Mouse (Mus musculus): ENCODE data around the gene Ptprm. TPM values are rescaled to one million over a fixed set of nuclear protein-coding genes. Genes with fewer than 3 reads are reported as not detected.

The Ptprm gene
- total RNA-seq, 2 experiments from 2014 or later = 0.22 TPM; not detected in 1

GRCm38 (mm10) chr17:67238866-67239265 is 115.4 kb downstream of the Ptprm start:
- ATAC-seq (ENCODE audit: poor library complexity, severe bottlenecking) = no peak

DNA sequence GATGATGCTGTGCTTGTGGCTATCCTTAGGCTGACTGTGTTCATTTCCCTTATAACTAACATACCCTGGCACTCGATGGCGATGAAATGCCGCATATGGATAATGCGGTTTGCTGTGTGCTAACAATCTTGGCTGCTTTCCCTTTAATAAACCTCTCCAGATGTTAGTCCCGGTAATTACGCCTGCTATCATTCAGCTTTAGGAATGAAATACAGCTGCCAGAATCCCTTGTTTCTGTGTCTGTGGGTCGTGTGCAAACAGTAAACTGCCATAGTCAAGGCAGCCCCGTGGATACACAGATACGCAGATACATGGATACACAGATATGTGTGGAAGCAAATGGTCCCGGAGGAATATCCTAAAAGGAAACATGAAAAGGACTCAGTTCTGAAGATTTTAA is 116.8 kb downstream of the Ptprm start:
- ATAC-seq (ENCODE audit: poor library complexity, severe bottlenecking) = no peak

DNA sequence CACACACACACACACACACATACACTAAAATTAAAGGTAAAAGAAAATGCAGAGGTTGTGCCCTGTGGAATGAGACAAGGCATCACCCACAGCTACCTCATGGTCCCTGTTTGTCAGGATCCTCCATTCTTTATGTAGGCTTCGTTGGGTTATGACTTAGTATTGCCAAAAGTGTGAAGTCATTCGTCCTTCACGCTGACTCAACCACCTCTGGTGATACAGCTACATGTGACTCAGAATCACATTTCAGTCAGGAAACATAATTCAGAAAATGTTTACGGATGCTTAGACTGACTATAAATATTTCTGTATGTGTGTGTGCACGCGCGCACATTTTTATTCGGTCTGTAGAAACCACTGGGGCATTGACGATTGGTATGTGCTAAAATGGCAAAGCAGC is 121.2 kb downstream of the Ptprm start:
- no peak for ATAC-seq (ENCODE audit: poor library complexity, severe bottlenecking)

DNA sequence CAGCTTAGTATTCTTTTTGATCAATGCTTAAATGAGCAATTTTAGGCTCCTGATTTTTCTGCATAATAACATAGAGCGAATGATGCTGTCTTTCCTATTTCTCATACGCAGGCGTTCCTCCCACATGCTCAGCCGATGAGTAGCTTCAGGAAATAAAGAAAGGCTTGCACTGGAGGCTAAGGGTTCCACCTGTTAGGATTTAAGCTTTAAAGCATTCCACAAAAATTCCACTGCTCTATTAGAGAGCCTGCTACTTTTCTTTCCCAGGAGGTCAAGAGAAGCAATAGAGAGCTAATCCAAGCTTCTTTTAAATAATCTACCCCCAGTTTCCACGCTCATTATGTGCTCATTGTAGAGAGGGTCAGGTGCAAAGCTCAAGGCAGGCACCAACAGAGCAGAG is 127.3 kb downstream of the Ptprm start:
- ATAC-seq (ENCODE audit: poor library complexity, severe bottlenecking) = no peak

DNA sequence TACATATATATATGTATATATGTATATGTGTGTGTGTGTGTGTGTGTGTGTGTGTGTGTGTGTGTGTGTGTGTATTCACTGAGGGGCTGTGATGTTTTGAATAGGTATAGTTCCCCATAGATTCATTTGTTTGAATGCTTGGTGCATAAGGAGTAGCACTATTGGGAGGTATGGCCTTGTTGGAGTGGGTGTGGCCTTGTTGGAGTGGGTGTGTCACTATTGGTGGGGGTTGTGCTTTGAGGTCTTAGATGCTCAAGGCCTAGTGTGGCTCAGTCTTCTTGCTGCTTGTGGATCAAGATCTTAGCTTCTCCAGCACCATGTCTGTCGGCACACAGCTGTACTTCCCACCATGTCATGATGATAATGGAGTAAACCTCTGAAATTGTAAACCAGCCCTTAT is 138.9 kb downstream of the Ptprm start:
- ATAC-seq (ENCODE audit: poor library complexity, severe bottlenecking) = no peak

DNA sequence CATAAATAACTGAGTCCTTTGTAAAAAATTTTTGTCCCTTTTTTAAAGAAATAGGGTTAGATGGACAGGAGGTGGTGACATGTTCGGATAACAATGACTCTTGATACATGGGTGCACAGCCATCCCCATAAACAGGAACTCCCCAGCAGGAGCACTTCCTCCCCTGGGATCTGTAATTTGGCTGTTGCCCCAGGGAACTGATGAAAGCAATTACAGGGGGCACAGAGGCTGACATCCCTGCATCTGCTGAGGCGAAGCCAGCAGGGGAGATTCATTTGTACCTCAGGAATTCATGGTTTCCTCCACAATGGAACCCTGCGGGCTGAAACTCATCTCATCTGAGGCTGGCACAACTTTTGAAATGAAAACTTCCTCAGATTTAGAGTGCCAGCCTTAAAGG is 140.5 kb downstream of the Ptprm start:
- ATAC-seq (ENCODE audit: poor library complexity, severe bottlenecking) = no peak

DNA sequence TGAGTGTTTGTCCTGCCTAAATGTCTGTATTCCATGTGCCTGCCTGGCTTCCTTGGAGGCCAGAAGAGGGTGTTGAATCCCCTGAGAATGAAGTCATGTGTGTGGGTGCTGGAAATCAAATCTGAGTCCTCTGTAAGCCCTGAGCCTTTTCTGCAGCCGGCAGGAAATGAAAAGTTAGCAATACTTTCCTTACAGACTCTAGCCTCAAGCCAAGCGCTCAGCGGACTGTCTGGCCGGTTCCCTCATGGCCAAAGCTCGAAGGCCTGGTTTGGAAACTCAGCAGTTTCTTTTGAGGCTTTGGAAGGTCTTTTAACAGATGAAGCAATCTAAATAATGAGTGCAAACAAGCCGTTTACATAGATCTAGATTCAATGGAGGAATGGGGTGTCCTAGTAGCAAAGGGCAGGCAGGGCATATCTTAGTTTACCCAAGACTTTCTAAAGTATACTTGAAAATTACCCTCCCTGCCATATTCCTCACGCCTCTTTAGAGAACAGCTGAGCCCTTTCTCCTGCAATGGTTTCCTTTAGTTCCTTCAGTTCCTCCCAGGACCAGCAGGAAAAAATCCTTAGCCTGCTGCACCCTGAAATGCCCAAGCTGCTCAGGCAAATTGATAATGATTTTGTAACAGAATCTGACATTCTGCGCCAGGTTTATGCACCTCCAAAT is 144.4 kb downstream of the Ptprm start:
- ATAC-seq (ENCODE audit: poor library complexity, severe bottlenecking) = no peak

DNA sequence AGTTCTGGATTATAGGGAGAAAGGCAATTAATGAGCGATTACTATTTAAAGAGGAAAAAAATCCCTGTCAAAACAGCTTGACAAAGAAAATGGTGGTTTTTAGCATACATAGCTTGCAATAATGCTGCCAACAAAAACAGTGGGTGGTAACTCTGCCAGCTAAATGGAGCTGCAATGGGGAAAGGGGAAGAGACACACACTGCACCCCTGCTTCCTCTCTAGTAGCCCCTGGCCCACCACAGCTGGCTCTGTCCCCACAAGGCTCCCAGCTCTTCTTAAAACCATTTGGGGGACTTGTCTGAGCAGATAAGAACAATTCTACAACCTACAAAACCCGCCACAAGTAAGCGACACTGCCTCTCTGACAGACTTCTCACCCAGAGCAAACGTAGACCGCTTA is 145.7 kb downstream of the Ptprm start:
- no peak for ATAC-seq (ENCODE audit: poor library complexity, severe bottlenecking)

GRCm38 (mm10) chr17:67206984-67207383 is 147.3 kb downstream of the Ptprm start:
- 0 out of 2 replicates have a peak, but pooled peaks have one; percentile 40 for ATAC-seq (ENCODE audit: poor library complexity, severe bottlenecking)

DNA sequence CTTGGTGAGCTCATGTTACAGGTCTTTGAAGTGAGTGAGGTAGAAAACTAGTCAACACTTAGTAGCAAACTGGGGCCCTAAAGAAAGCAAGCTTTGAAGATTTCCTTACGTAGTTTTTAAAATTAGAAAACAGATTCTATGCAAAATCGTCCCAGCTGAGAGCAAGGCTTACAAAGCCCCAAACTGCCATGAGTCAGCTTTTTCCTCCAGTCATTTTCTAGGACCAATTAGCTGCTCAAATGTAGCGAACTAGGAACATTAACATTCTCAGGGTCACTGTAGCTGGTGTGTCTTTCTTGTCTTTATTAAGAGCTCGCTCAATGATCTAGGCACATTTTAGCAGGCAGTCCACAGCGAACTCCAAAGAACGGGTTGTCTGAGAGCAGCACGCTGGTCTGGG is 153.1 kb downstream of the Ptprm start:
- ATAC-seq (ENCODE audit: poor library complexity, severe bottlenecking) = no peak

- 0 out of 2 replicates have a peak, but pooled peaks have one; percentile 7 for ATAC-seq (ENCODE audit: poor library complexity, severe bottlenecking)
Observed at GRCm38 (mm10) chr17:67193728-67194127, 160.5 kb downstream of the Ptprm start.

DNA sequence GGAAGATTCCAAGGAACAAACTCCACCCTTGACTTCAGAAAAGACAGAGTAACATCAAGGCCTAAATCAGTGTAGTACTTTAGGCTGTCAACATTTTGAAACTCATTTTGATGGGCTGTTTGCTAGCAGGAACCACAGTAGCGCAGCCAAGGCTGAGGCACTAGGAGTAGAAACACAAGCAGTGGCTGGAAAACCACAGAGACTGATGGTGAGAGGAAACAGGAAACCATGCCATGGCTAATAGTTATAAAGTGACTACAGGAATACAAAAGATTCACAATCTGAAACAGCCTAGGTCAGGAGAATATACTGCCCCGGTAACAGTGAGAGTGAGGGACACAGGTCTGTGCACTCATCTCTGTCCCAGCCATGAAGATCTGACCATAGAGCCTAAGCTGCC is 165.7 kb downstream of the Ptprm start:
- no peak for ATAC-seq (ENCODE audit: poor library complexity, severe bottlenecking)

DNA sequence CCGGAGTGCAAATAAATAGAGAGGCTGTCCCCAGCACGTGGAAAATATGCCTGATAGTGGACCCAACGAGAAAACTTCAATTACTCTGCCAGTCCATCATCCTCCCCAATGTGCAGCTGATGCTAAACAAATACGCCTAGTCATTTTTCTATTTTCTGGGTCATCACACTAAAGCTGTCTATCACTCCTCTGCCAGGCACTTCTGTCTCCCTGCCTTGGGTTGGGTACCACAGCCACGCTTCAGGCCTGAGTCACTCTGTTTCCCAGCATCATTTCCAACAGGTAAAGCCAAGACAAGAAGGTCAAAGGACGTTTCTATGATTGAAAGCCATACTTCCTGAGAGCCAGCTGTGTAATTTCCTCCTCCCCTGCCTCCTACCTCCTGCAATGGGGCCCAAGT is 167.4 kb downstream of the Ptprm start:
- no peak for ATAC-seq (ENCODE audit: poor library complexity, severe bottlenecking)

- ATAC-seq (ENCODE audit: poor library complexity, severe bottlenecking) = no peak
Observed at GRCm38 (mm10) chr17:67185942-67186341, 168.3 kb downstream of the Ptprm start.

DNA sequence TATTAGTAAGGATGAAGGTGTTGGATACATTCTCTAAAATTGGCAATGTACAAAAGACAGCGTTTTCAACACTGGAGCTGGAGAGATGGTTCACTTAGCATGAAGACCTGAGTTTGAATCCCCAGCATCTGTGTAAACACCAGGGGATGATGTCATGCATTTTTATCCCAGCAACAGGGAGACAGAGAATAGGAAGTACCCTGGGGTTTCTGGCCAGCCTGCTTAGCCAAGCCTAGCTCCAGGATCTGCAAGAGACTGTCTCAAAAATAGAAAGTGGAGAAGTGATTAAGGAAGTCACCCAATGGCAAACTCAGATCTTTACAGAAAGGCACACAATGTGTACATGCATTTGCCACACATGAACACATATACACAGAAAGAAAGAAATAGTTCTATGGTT is 174.8 kb downstream of the Ptprm start:
- ATAC-seq (ENCODE audit: poor library complexity, severe bottlenecking) = no peak

DNA sequence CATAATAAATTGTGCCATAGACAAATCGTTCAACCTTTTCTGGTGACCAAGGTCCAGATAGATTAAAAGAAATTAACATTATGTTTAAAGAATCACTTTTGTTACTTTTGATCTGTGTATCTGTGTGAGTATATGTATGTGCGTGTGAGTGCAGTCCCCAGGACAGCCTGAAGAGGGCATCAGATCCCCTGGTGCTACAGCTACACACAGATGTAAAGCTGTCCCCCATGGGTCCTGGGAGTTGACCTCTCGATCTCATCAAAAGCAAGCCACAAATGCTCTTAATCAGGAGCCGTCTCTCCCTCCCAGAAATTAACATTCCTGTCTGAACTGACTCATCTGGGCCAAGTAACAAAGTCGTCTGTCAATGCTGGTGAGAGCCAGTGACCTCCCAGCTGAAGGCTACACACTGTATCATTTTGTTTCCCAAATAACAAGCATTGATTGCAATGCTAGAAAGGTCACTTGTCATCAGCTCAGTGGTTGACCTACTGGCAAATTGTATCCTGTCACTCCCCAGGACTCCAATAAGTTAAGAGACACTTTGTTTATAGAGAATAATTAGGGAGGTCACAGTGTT is 175.5 kb downstream of the Ptprm start:
- no peak for ATAC-seq (ENCODE audit: poor library complexity, severe bottlenecking)

GRCm38 (mm10) chr17:67175836-67176235 is 178.4 kb downstream of the Ptprm start:
- ATAC-seq (ENCODE audit: poor library complexity, severe bottlenecking) = no peak

DNA sequence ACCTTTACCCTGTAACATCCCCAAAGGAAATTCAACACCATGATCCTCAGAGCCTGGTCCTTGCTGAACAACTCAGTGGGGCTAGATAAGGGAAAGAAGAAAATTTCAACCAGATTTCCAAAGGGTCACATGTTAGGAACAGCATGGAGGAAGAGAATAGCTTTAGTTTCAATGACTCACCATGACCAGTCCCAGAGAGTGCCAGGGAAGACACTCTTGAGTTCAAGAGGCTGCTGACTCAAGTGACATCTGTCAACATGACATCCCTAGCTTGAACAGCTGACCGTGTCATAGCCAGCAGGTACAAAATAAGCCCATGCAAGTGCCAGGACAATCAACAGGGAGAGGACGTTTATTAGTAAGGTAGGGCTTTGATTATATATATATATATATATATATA is 182.9 kb downstream of the Ptprm start:
- no peak for ATAC-seq (ENCODE audit: poor library complexity, severe bottlenecking)

GRCm38 (mm10) chr17:67170696-67171095 is 183.6 kb downstream of the Ptprm start:
- no peak for ATAC-seq (ENCODE audit: poor library complexity, severe bottlenecking)

- no peak for ATAC-seq (ENCODE audit: poor library complexity, severe bottlenecking)
Observed at GRCm38 (mm10) chr17:67165876-67166275, 188.4 kb downstream of the Ptprm start.

GRCm38 (mm10) chr17:67159611-67160010 is 194.6 kb downstream of the Ptprm start:
- no peak for ATAC-seq (ENCODE audit: poor library complexity, severe bottlenecking)

GRCm38 (mm10) chr17:67157089-67157752 is 197.0 kb downstream of the Ptprm start:
- ATAC-seq (ENCODE audit: poor library complexity, severe bottlenecking) = no peak
